Comparison of ENCODE assay signal across 8 mouse cellular contexts in genomic region chr9:4376640-4377120, GRCm38 (mm10). TPM values are rescaled to one million over a fixed set of nuclear protein-coding genes. Genes with fewer than 3 reads are reported as not detected.
A peak's percentile ranks its signal among the peaks of the same experiment; 100 is the strongest.
DNase-seq lines count a peak whose midpoint lies in the region; ATAC-seq and TF ChIP-seq lines count a peak whose summit lies in the region.

No protein-coding gene starts in this region.

- H3K9me3 ChIP-seq in kidney, postnatal 0 days (replicated peaks; ENCODE audit: low read length) = no peaks in the 10 kb centered on the region
- no peaks in the 10 kb centered on the region for H3K9me3 ChIP-seq in hindbrain, embryonic 15.5 days

- WGBS in kidney, postnatal 0 days = 0% methylated on average over 15 of the region's 15 CpGs
- WGBS in hindbrain, embryonic 15.5 days = 0% methylated on average over 15 of the region's 15 CpGs

- H3K36me3 ChIP-seq in kidney, postnatal 0 days (ENCODE audit: insufficient read depth, low read length) = no peaks in the 10 kb centered on the region
- H3K36me3 ChIP-seq in hindbrain, embryonic 15.5 days = no peaks in the 10 kb centered on the region

- TF ChIP-seq POLR2A in cortical plate, adult 2 months (IDR thresholded peaks at IDR 0.05; ENCODE audit: extremely low read depth, insufficient read depth, low read length) = no peak

- peak overlapping the region; percentile 71 for H3K4me2 ChIP-seq in kidney, postnatal 0 days (ENCODE audit: low read length)
- H3K4me2 ChIP-seq in hindbrain, embryonic 15.5 days = peak overlapping the region; percentile 57

- TF ChIP-seq CTCF in kidney, postnatal 0 days (IDR thresholded peaks at IDR 0.05; ENCODE audit: low read depth) = no peak
- no peak for TF ChIP-seq CTCF in cortical plate, adult 2 months (IDR thresholded peaks at IDR 0.05; ENCODE audit: extremely low read depth, insufficient read depth, low read length)

- peak overlapping the region; percentile 74 for H3K4me3 ChIP-seq in kidney, postnatal 0 days (replicated peaks; ENCODE audit: low read depth, low read length)
- peak overlapping the region; percentile 55 for H3K4me3 ChIP-seq in cortical plate, adult 2 months (ENCODE audit: insufficient read depth, low read length)
- peak overlapping the region; percentile 91 for H3K4me3 ChIP-seq in hindbrain, embryonic 15.5 days

- H3K4me1 ChIP-seq in kidney, postnatal 0 days (replicated peaks; ENCODE audit: insufficient read depth, low read length) = peaks cover 3% of the 10 kb centered on the region; the same call in 1 of the 2 replicates
- H3K4me1 ChIP-seq in cortical plate, adult 2 months (ENCODE audit: control insufficient read depth, insufficient read depth, low read length) = no peaks in the 10 kb centered on the region; the same call in 1 of the 2 replicates
- H3K4me1 ChIP-seq in hindbrain, embryonic 15.5 days (replicated peaks) = peaks cover 34% of the 10 kb centered on the region

- peak overlapping the region; percentile 65 for H3K9ac ChIP-seq in kidney, postnatal 0 days (ENCODE audit: low read depth, low read length)
- peak overlapping the region; percentile 51 for H3K9ac ChIP-seq in hindbrain, embryonic 15.5 days

- H3K27ac ChIP-seq in kidney, postnatal 0 days = peak overlapping the region; percentile 77
- no peak overlapping the region for H3K27ac ChIP-seq in cortical plate, adult 2 months (ENCODE audit: insufficient read depth, low read length)
- H3K27ac ChIP-seq in hindbrain, embryonic 15.5 days (replicated peaks) = peak overlapping the region; percentile 86

- peak; percentile 77 for ATAC-seq in kidney, postnatal 0 days (replicated peaks; ENCODE audit: low FRiP score, low read depth)
- ATAC-seq in hindbrain, embryonic 15.5 days (ENCODE audit: low FRiP score, low read depth) = no peak; the same call in 1 of the 2 replicates
- peak; percentile 43 for ATAC-seq in megakaryocyte, adult 5-6 weeks (ENCODE audit: poor library complexity, severe bottlenecking)

- DNase-seq in kidney, postnatal 0 days (ENCODE audit: low spot score) = peak; percentile 50
- no peak for DNase-seq in kidney, adult 9 months
- no peak for DNase-seq in layer of hippocampus, postnatal 10 days (ENCODE audit: low spot score in 2 of 2)
- DNase-seq in layer of hippocampus, postnatal 36 days = no peak
- DNase-seq in layer of hippocampus, postnatal 14 days (ENCODE audit: low spot score in 2 of 2) = no peak

- H3K27me3 ChIP-seq in kidney, postnatal 0 days (ENCODE audit: insufficient read depth, low read length) = no peaks in the 10 kb centered on the region
- no peaks in the 10 kb centered on the region for H3K27me3 ChIP-seq in hindbrain, embryonic 15.5 days

RNA-seq across cellular contexts. Expression of gene Msantd4, which starts 0.3 kb away (rescaled TPM):
- 46.4 and 47.3 TPM in 2 replicates for polyA plus RNA-seq in kidney, postnatal 0 days (2015; fragmentation: Nextera tagmentation; extraction: Ambion mirVana)
- polyA plus RNA-seq in cortical plate, adult 2 months (2012; rRNA removed) = 33.4 and 34.1 TPM in 2 replicates
- 43.1 and 48.6 TPM in 2 replicates for polyA plus RNA-seq in hindbrain, embryonic 15.5 days (2015; fragmentation: Nextera tagmentation; extraction: Ambion mirVana)
- total RNA-seq in megakaryocyte, adult 5-6 weeks (2015) = 16.1 and 17.5 TPM in 2 replicates
- total RNA-seq in megakaryocyte, adult 5-6 weeks (2017) = 23.0 and 27.5 TPM in 2 replicates
- total RNA-seq in layer of hippocampus, postnatal 10 days (2021) = 10 to 100 TPM; 48.9 TPM
- total RNA-seq in layer of hippocampus, postnatal 36 days (2021) = 10 to 100 TPM; 55.7 to 64.7 TPM
- 10 to 100 TPM; 51.8 to 57.5 TPM for total RNA-seq in layer of hippocampus, postnatal 14 days (2021)
